Mouse (Mus musculus) MEL (cell line): ENCODE measurements at regions not wholly inside any gene's neighbourhood (a gene's known extent, or its start where the extent isn't known, plus 50 kb on each side); places are given as distances from the start of the nearest gene placed in this dataset.

Experiments
- DNase-seq: peaks from one replicate; pipeline ENCODE4 v3.0.0; 2011; ENCODE audit warnings: low read depth, low spot score
- H3K27ac ChIP-seq: 2 replicates; pipeline ENCODE4 v1.5.1; 2012; ENCODE audit warnings: low read depth, mild to moderate bottlenecking, control low read depth, low read length, moderate library complexity; ENCODE audit not compliant: control insufficient read depth
- H3K27me3 ChIP-seq, 2 experiments: fragments of 150-350 bp in 1 of 2; sonication (generic) in 1 of 2; 2 replicates each; pipeline ENCODE4 v1.6.1; 2012; ENCODE audit warnings: low read length in 2 of 2, mild to moderate bottlenecking in 2 of 2, improper control_type of control experiment in 1 of 2, moderate library complexity in 1 of 2; ENCODE audit not compliant: insufficient read depth in 2 of 2, control insufficient read depth in 1 of 2
- H3K36me3 ChIP-seq, 2 experiments: 2 replicates each; pipeline ENCODE4 v1.6.1; 2012 to 2014; ENCODE audit warnings: low read length in 2 of 2, improper control_type of control experiment in 1 of 2, inconsistent platforms in 1 of 2, mild to moderate bottlenecking in 1 of 2; ENCODE audit not compliant: insufficient read depth in 2 of 2, control insufficient read depth in 1 of 2
- H3K4me1 ChIP-seq, 2 experiments: fragments of 150-350 bp in 1 of 2; sonication (generic) in 1 of 2; 2 replicates each; pipeline ENCODE4 v1.6.1; 2012; ENCODE audit warnings: low read length in 2 of 2, improper control_type of control experiment in 1 of 2, mild to moderate bottlenecking in 1 of 2; ENCODE audit not compliant: insufficient read depth in 2 of 2, control insufficient read depth in 1 of 2
- H3K4me3 ChIP-seq, 2 experiments: fragments of 150-350 bp in 1 of 2; sonication (generic) in 1 of 2; 2 replicates each; pipeline ENCODE4 v1.5.1; 2012; ENCODE audit warnings: low read depth in 2 of 2, low read length in 2 of 2, mild to moderate bottlenecking in 2 of 2, moderate library complexity in 2 of 2, control low read depth in 1 of 2, improper control_type of control experiment in 1 of 2; ENCODE audit not compliant: control insufficient read depth in 1 of 2, insufficient read depth in 1 of 2
- H3K79me2 ChIP-seq: 2 replicates; pipeline ENCODE4 v1.6.1; 2012; ENCODE audit warnings: mild to moderate bottlenecking, low read length, moderate library complexity; ENCODE audit not compliant: control insufficient read depth, poor library complexity, insufficient read depth
- H3K9ac ChIP-seq: 2 replicates; pipeline ENCODE4 v1.6.1; 2012; ENCODE audit warnings: low read depth, mild to moderate bottlenecking, control low read depth, low read length, moderate library complexity; ENCODE audit not compliant: control insufficient read depth, poor library complexity, severe bottlenecking
- H3K9me3 ChIP-seq: fragments of 150-350 bp; sonication (generic); replicated peaks from 2 replicates; pipeline ENCODE4 v1.6.1; 2012; ENCODE audit warnings: mild to moderate bottlenecking, low read length, improper control_type of control experiment, moderate library complexity; ENCODE audit not compliant: insufficient read depth
- BHLHE40 ChIP-seq: IDR thresholded peaks from 2 replicates; pipeline ENCODE4 v1.6.1; 2012; ENCODE audit warnings: low read depth, mild to moderate bottlenecking, inconsistent platforms, low read length, improper control_type of control experiment, borderline replicate concordance
- ELF1 ChIP-seq: IDR thresholded peaks from 2 replicates; pipeline ENCODE4 v1.6.1; 2014; ENCODE audit warnings: low read depth, mild to moderate bottlenecking, inconsistent platforms, low read length, improper control_type of control experiment, moderate library complexity
- EP300 ChIP-seq, 2 experiments: IDR thresholded peaks; 2 replicates each; pipeline ENCODE4 v1.6.1; 2011; ENCODE audit warnings: improper control_type of control experiment in 2 of 2, low read length in 2 of 2, low read depth in 1 of 2, mild to moderate bottlenecking in 1 of 2
- ETS1 ChIP-seq: IDR thresholded peaks from 2 replicates; pipeline ENCODE4 v1.6.1; 2012; ENCODE audit warnings: low read depth, mild to moderate bottlenecking, inconsistent platforms, low read length, improper control_type of control experiment, moderate library complexity
- HCFC1 ChIP-seq: IDR thresholded peaks from 2 replicates; pipeline ENCODE4 v1.6.1; 2012; ENCODE audit warnings: low read depth, mild to moderate bottlenecking, inconsistent platforms, low read length, improper control_type of control experiment, moderate library complexity
- KAT2A ChIP-seq: conservative IDR thresholded peaks from 2 replicates; pipeline ENCODE4 v1.6.1; 2012; ENCODE audit warnings: low read depth, low read length, improper control_type of control experiment, inconsistent platforms
- MAFK ChIP-seq: IDR thresholded peaks from 2 replicates; pipeline ENCODE4 v1.6.1; 2011; ENCODE audit warnings: low read depth, mild to moderate bottlenecking, low read length, improper control_type of control experiment, borderline replicate concordance
- MAZ ChIP-seq: IDR thresholded peaks from 2 replicates; pipeline ENCODE4 v1.6.1; 2012; ENCODE audit warnings: low read depth, mild to moderate bottlenecking, inconsistent platforms, low read length, improper control_type of control experiment
- MEF2A ChIP-seq: IDR thresholded peaks from 2 replicates; pipeline ENCODE4 v1.6.1; 2014; ENCODE audit warnings: low read depth, mild to moderate bottlenecking, inconsistent platforms, low read length, improper control_type of control experiment; ENCODE audit not compliant: poor library complexity, insufficient replicate concordance, severe bottlenecking; ENCODE audit errors: extremely low read depth
- MYB ChIP-seq: IDR thresholded peaks from 2 replicates; pipeline ENCODE4 v1.6.1; 2011; ENCODE audit warnings: mild to moderate bottlenecking, low read depth, low read length, improper control_type of control experiment
- MYC ChIP-seq: IDR thresholded peaks from 2 replicates; pipeline ENCODE4 v1.6.1; 2011; ENCODE audit warnings: low read depth, mild to moderate bottlenecking, low read length, improper control_type of control experiment, moderate library complexity
- POLR2AphosphoS5 ChIP-seq: IDR thresholded peaks from 2 replicates; pipeline ENCODE4 v1.6.1; 2012; ENCODE audit warnings: low read depth, borderline replicate concordance, mild to moderate bottlenecking, inconsistent platforms, low read length, moderate library complexity, mixed read lengths
- RAD21 ChIP-seq: IDR thresholded peaks from 2 replicates; pipeline ENCODE4 v1.6.1; 2011; ENCODE audit warnings: mild to moderate bottlenecking, low read depth, low read length, improper control_type of control experiment
- RCOR1 ChIP-seq: IDR thresholded peaks from 2 replicates; pipeline ENCODE4 v1.6.1; 2012; ENCODE audit warnings: low read depth, mild to moderate bottlenecking, inconsistent platforms, low read length, improper control_type of control experiment
- TBP ChIP-seq: IDR thresholded peaks from 2 replicates; pipeline ENCODE4 v1.8.0; 2011; ENCODE audit warnings: low read depth, low read length, improper control_type of control experiment
- TCF12 ChIP-seq: IDR thresholded peaks from 2 replicates; pipeline ENCODE4 v1.6.1; 2014; ENCODE audit warnings: low read depth, mild to moderate bottlenecking, inconsistent platforms, low read length, improper control_type of control experiment, moderate library complexity
- UBTF ChIP-seq: IDR thresholded peaks from 2 replicates; pipeline ENCODE4 v1.6.1; 2012; ENCODE audit warnings: low read depth, mild to moderate bottlenecking, inconsistent platforms, low read length, improper control_type of control experiment, moderate library complexity, borderline replicate concordance; ENCODE audit not compliant: insufficient read depth
- ZC3H11A ChIP-seq: IDR thresholded peaks from 2 replicates; pipeline ENCODE4 v1.6.1; 2012; ENCODE audit warnings: low read depth, mild to moderate bottlenecking, inconsistent platforms, low read length, improper control_type of control experiment
- ZKSCAN1 ChIP-seq: IDR thresholded peaks from 2 replicates; pipeline ENCODE4 v1.6.1; 2012; ENCODE audit warnings: low read depth, mild to moderate bottlenecking, inconsistent platforms, low read length, improper control_type of control experiment, moderate library complexity
- ZMIZ1 ChIP-seq: IDR thresholded peaks from 2 replicates; pipeline ENCODE4 v1.6.1; 2012; ENCODE audit warnings: low read depth, mild to moderate bottlenecking, inconsistent platforms, low read length, improper control_type of control experiment, moderate library complexity
- ZNF384 ChIP-seq: IDR thresholded peaks from 2 replicates; pipeline ENCODE4 v1.6.1; 2012; ENCODE audit warnings: low read depth, mild to moderate bottlenecking, inconsistent platforms, low read length, improper control_type of control experiment

DNA sequence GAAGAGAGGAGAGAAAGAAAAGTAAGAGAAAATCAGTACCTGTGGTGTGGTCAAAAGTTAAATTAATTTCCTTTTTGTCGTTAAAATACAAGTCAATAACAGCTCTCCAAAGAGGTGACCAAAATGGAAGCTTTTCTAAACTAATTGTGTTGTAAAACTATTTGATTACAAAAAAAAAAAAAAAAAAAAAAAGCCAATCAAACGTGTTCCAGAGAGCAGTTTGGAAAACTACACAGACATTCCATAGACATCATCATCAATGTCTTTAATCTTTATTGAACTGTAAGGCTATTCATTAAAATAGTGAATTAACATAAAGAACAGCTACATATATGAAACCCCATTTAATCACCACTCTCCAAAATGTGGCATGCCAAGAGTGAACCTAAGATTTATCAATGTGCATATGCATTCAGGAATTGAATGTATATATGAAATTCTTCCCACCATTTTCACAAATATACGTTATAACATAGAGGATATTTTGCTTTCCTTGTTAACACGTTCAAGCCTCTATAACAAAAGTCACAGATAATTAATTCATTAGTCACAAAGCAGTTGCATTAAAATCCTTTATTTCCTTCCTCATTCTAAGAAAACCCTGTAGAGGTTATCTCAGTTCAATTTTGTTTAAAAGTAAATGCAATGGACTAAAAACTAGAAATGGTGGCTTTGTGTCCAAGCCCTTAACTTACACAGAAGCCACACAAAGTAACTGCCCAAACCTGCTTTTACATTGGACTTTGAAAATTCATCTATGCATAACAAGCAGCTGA lies 545.3 kb upstream of the Cited2 start:
- DNase-seq = peak; percentile 32
- Histone ChIP-seq H3K27me3 (no peaks in the 10 kb centered on the region), H3K9ac (no peak overlapping the region), H3K79me2 (no peaks in the 10 kb centered on the region), H3K27ac (no peak overlapping the region; the same call in 1 of the 2 replicates), H3K36me3 (peaks cover 0 to 12% of the 10 kb centered on the region in 2 experiments; a peak in 2 of 4 replicates), H3K4me1 (peaks cover 0 to 4% of the 10 kb centered on the region in 2 experiments; a peak in 1 of 4 replicates), H3K4me3 (no peak overlapping the region), H3K9me3 (no peaks in the 10 kb centered on the region)
- TF ChIP-seq TCF12 (no peak), UBTF (no peak), MYB (no peak), ZNF384 (peak; percentile 74), RAD21 (no peak), EP300 (IDR thresholded peaks at IDR 0.05; ENCODE audit: low read depth in 1 of 2, low read length in 2 of 2) (peak; percentile 62 to 71), ZC3H11A (no peak), HCFC1 (no peak), ELF1 (no peak), MAFK (no peak), MEF2A (no peak), MYC (no peak)

DNA sequence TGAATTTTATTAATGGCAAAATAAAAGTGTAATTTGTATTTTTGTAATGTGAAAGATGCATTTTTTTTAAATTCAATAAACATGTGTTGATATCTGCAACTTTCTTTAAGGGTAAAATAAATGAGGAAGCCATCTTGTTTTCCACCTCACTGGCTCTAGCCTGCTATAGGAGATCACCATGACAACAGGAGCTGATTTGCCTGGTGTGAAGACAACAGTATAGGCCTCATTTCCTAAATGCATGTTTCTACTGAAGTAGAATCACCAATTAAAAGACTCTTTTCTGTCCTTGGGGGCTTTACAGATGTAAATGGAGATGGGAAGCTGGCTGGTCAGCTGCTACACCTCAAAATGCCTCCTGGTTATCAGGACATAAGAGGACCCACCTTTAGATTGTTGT lies 544.4 kb upstream of the Cited2 start:
- Histone ChIP-seq H3K27ac (no peak overlapping the region), H3K9me3 (no peaks in the 10 kb centered on the region), H3K27me3 (no peaks in the 10 kb centered on the region), H3K4me3 (no peak overlapping the region), H3K79me2 (no peaks in the 10 kb centered on the region), H3K36me3 (peaks cover 0 to 10% of the 10 kb centered on the region in 2 experiments; a peak in 2 of 4 replicates), H3K4me1 (peaks cover 0 to 4% of the 10 kb centered on the region in 2 experiments; a peak in 1 of 4 replicates), H3K9ac (no peak overlapping the region)
- DNase-seq = peak; percentile 60
- TF ChIP-seq MAZ (no peak), ZKSCAN1 (no peak), BHLHE40 (no peak), ETS1 (no peak), ZC3H11A (no peak), RCOR1 (no peak), TCF12 (no peak), KAT2A (no peak), ZNF384 (no peak), HCFC1 (no peak), POLR2AphosphoS5 (no peak), TBP (no peak), ZMIZ1 (no peak), RAD21 (no peak)
